Mouse (Mus musculus) heart, postnatal 0 days (tissue): ENCODE data around the gene Tmem8b.

Experiments used
- CTCF ChIP-seq: IDR thresholded peaks from 2 replicates; pipeline ENCODE4 v1.5.1; 2016; ENCODE audit warnings: antibody characterized with exemption, control low read depth, low read depth
- EP300 ChIP-seq: IDR thresholded peaks from 2 replicates; pipeline ENCODE4 v1.6.1; 2016; ENCODE audit warnings: antibody characterized with exemption, low read depth

DNA sequence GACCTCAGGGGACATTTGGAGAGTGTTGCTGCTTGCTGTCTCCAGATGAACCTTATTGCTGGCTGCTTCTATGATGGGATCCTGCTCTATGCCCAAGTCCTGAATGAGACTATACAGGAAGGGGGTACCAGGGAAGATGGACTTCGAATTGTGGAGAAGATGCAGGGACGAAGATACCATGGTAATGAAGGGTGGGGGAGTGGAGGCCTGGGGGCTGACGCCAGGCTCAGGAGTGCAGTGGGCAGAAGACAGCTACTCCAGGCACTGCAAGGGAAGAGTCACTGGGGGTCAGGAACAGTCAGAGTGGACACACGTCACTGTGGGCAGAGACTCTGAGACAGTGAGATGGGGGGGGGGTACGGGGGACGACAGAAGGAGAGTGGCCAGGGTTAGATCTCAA lies 28.3 kb upstream of the Tmem8b start:
- TF ChIP-seq EP300 (no peak), CTCF (no peak)
